Mouse (Mus musculus) kidney, adult 9 months (tissue): ENCODE measurements around the gene Gstm2.
A peak's percentile ranks its signal among the peaks of the same experiment; 100 is the strongest.

Source experiments
- DNase-seq: peaks from one replicate; pipeline ENCODE4 v3.0.0; 2022

The Gstm2 gene

DNA sequence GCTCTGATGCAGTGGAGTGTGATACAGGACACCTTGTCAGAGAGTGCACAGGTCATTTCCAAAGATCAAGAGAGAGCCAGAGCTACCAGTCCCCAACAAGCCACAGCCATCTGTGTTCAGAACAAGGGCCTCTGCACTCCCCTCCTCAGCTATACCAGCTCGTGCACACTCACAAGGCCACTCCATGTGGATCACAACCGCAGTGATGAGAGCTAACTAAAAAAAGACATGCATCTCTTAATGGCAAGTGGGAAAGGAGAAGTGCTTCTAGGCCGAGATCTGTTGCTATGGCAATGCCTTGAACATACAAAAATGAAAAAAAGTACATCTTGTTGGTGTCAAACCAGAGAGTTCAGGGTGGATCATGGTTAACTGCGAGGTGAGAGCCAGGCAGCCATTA, 46.4 kb downstream of the Gstm2 start:
- no peak for DNase-seq

GRCm38 (mm10) chr3:107939403-107939802, 46.9 kb downstream of the Gstm2 start:
- DNase-seq, result peak; percentile 83

GRCm38 (mm10) chr3:107935888-107936287, 50.4 kb downstream of the Gstm2 start:
- DNase-seq, result no peak

GRCm38 (mm10) chr3:107935268-107935667, 51.0 kb downstream of the Gstm2 start:
- DNase-seq, result no peak

- DNase-seq, result peak; percentile 72
These were observed 54.1 kb downstream of the Gstm2 start for GRCm38 (mm10) chr3:107932128-107932527.
